ENCODE assay signal across 9 mouse cellular contexts in genomic region chr5:150079866-150080797, GRCm38 (mm10). TPM values are rescaled to one million over a fixed set of nuclear protein-coding genes. Genes with fewer than 3 reads are reported as not detected.
DNase-seq lines count a peak whose midpoint lies in the region; ATAC-seq and TF ChIP-seq lines count a peak whose summit lies in the region.
"Had no signal": no experiment of that assay in that cellular context is flagged by ENCODE, and none has a peak within 500 bp of the region (broad histone marks: within the 10 kb centered on the region; RNA-seq: fewer than 3 reads in every experiment).

No protein-coding gene starts in this region.

- H3K36me3 ChIP-seq in intestine, embryonic 14.5 days (ENCODE audit: control insufficient read depth, insufficient read depth, low read length), result no peaks in the 10 kb centered on the region
- no peaks in the 10 kb centered on the region for H3K36me3 ChIP-seq in intestine, postnatal 0 days (ENCODE audit: control insufficient read depth, insufficient read depth)
- H3K36me3 ChIP-seq in embryonic facial prominence, embryonic 11.5 days (replicated peaks; ENCODE audit: control insufficient read depth, insufficient read depth, low read depth, low read length), result no peaks in the 10 kb centered on the region
- no peaks in the 10 kb centered on the region for H3K36me3 ChIP-seq in limb, embryonic 10.5 days
- no peaks in the 10 kb centered on the region for H3K36me3 ChIP-seq in neural tube, embryonic 12.5 days

- 0 out of 2 replicates have a peak, but pooled peaks cover 2% of the 10 kb centered on the region for H3K9me3 ChIP-seq in intestine, embryonic 14.5 days (ENCODE audit: control insufficient read depth, low read length)
- H3K9me3 ChIP-seq in intestine, postnatal 0 days (ENCODE audit: control insufficient read depth), result no peaks in the 10 kb centered on the region
- H3K9me3 ChIP-seq in embryonic facial prominence, embryonic 11.5 days (replicated peaks; ENCODE audit: control insufficient read depth, low read length), result no peaks in the 10 kb centered on the region
- H3K9me3 ChIP-seq in limb, embryonic 10.5 days (replicated peaks), result no peaks in the 10 kb centered on the region
- H3K9me3 ChIP-seq in neural tube, embryonic 12.5 days, result no peaks in the 10 kb centered on the region

- no peaks in the 10 kb centered on the region for H3K27me3 ChIP-seq in intestine, embryonic 14.5 days (replicated peaks; ENCODE audit: control insufficient read depth, insufficient read depth, low read length)
- no peaks in the 10 kb centered on the region for H3K27me3 ChIP-seq in intestine, postnatal 0 days (replicated peaks; ENCODE audit: control insufficient read depth, insufficient read depth, low read length)
- H3K27me3 ChIP-seq in embryonic facial prominence, embryonic 11.5 days (ENCODE audit: control insufficient read depth, insufficient read depth, low read length), result no peaks in the 10 kb centered on the region
- H3K27me3 ChIP-seq in limb, embryonic 10.5 days (ENCODE audit: low read depth, poor library complexity, severe bottlenecking), result no peaks in the 10 kb centered on the region
- no peaks in the 10 kb centered on the region for H3K27me3 ChIP-seq in neural tube, embryonic 12.5 days (replicated peaks)
- H3K27me3 ChIP-seq: CH12.LX had no signal

- H3K4me1 ChIP-seq in intestine, embryonic 14.5 days (replicated peaks; ENCODE audit: control insufficient read depth, insufficient read depth, low read length), result 0 out of 2 replicates have a peak, but pooled peaks cover 5% of the 10 kb centered on the region
- no peaks in the 10 kb centered on the region for H3K4me1 ChIP-seq in intestine, postnatal 0 days (replicated peaks; ENCODE audit: control insufficient read depth, insufficient read depth, low read length)
- H3K4me1 ChIP-seq in embryonic facial prominence, embryonic 11.5 days (ENCODE audit: control insufficient read depth, insufficient read depth, low read length), result no peaks in the 10 kb centered on the region
- peaks cover 14% of the 10 kb centered on the region for H3K4me1 ChIP-seq in limb, embryonic 10.5 days
- peaks cover 13% of the 10 kb centered on the region for H3K4me1 ChIP-seq in neural tube, embryonic 12.5 days

- H3K27ac ChIP-seq in intestine, embryonic 14.5 days (ENCODE audit: low read depth), result no peak overlapping the region
- no peak overlapping the region for H3K27ac ChIP-seq in intestine, postnatal 0 days (ENCODE audit: low read depth, low read length)
- H3K27ac ChIP-seq in embryonic facial prominence, embryonic 11.5 days (replicated peaks; ENCODE audit: low read depth, low read length), result no peak overlapping the region
- peak overlapping the region; percentile 80 for H3K27ac ChIP-seq in limb, embryonic 10.5 days
- H3K27ac ChIP-seq in neural tube, embryonic 12.5 days, result no peak overlapping the region

- peak; percentile 53 for DNase-seq in intestine, embryonic 14.5 days (ENCODE audit: low spot score)
- DNase-seq in embryonic facial prominence, embryonic 11.5 days (ENCODE audit: low spot score), result peak; percentile 78
- DNase-seq in limb, embryonic 10.5 days (ENCODE audit: low spot score), result peak; percentile 46
- DNase-seq in left cerebral cortex, adult 8-10 months (ENCODE audit: low spot score in 2 of 2), result no peak
- no peak for DNase-seq in gastrocnemius, adult 18-20 months (ENCODE audit: low spot score)
- DNase-seq in T-cell, adult 2 months (ENCODE audit: low spot score), result no peak

- TF ChIP-seq CTCF in intestine, postnatal 0 days (IDR thresholded peaks at IDR 0.05; ENCODE audit: low read depth), result no peak

- peak overlapping the region; percentile 23 for H3K4me2 ChIP-seq in intestine, embryonic 14.5 days (ENCODE audit: low read length)
- H3K4me2 ChIP-seq in intestine, postnatal 0 days (replicated peaks; ENCODE audit: low read depth), result no peak overlapping the region
- no peak overlapping the region; the same call in 1 of the 2 replicates for H3K4me2 ChIP-seq in embryonic facial prominence, embryonic 11.5 days (ENCODE audit: low read depth, low read length)
- H3K4me2 ChIP-seq in neural tube, embryonic 12.5 days (replicated peaks), result peak overlapping the region; percentile 42

- WGBS in intestine, embryonic 14.5 days, result 26% methylated on average over 12 of the region's 12 CpGs
- 34% methylated on average over 12 of the region's 12 CpGs for WGBS in intestine, postnatal 0 days
- WGBS in embryonic facial prominence, embryonic 11.5 days, result 22% methylated on average over 12 of the region's 12 CpGs
- 26% methylated on average over 12 of the region's 12 CpGs for WGBS in limb, embryonic 10.5 days
- 16% methylated on average over 12 of the region's 12 CpGs for WGBS in neural tube, embryonic 12.5 days

- H3K9ac ChIP-seq in intestine, embryonic 14.5 days (ENCODE audit: low read length), result no peak overlapping the region
- no peak overlapping the region for H3K9ac ChIP-seq in intestine, postnatal 0 days (ENCODE audit: low read depth, low read length)
- H3K9ac ChIP-seq in embryonic facial prominence, embryonic 11.5 days (replicated peaks; ENCODE audit: low read length), result no peak overlapping the region; the same call in 1 of the 2 replicates
- H3K9ac ChIP-seq in neural tube, embryonic 12.5 days, result no peak overlapping the region

- peak; percentile 78; the same call in 1 of the 2 replicates for ATAC-seq in intestine, embryonic 14.5 days (replicated peaks; ENCODE audit: low FRiP score, low TSS enrichment, low read depth)
- ATAC-seq in intestine, postnatal 0 days, result no peak
- ATAC-seq in embryonic facial prominence, embryonic 11.5 days (replicated peaks; ENCODE audit: insufficient number of reproducible peaks, low FRiP score, low TSS enrichment, low read depth), result peak; percentile 85
- ATAC-seq in neural tube, embryonic 12.5 days (ENCODE audit: low FRiP score, low read depth), result peak; percentile 91

- H3K4me3 ChIP-seq in intestine, embryonic 14.5 days (ENCODE audit: low read depth, low read length), result no peak overlapping the region
- H3K4me3 ChIP-seq in intestine, postnatal 0 days (ENCODE audit: low read depth, low read length), result no peak overlapping the region
- no peak overlapping the region for H3K4me3 ChIP-seq in embryonic facial prominence, embryonic 11.5 days (ENCODE audit: low read depth, low read length)
- peak overlapping the region; percentile 22; the same call in 1 of the 2 replicates for H3K4me3 ChIP-seq in limb, embryonic 10.5 days
- no peak overlapping the region for H3K4me3 ChIP-seq in neural tube, embryonic 12.5 days

RNA-seq across cellular contexts. Expression of gene Fry, which starts 38.3 kb away (rescaled TPM):
- 11.6 and 11.9 TPM in 2 replicates for polyA plus RNA-seq in intestine, embryonic 14.5 days (2014; fragmentation: Nextera tagmentation; extraction: Ambion mirVana)
- polyA plus RNA-seq in intestine, postnatal 0 days (2015; fragmentation: Nextera tagmentation; extraction: Ambion mirVana), result 5.1 and 5.5 TPM in 2 replicates
- polyA plus RNA-seq in embryonic facial prominence, embryonic 11.5 days (2014; fragmentation: Nextera tagmentation; extraction: Ambion mirVana), result 6.5 and 8.2 TPM in 2 replicates
- polyA plus RNA-seq in limb, embryonic 10.5 days (2016; fragmentation: Nextera tagmentation; extraction: Ambion mirVana), result 3.2 and 3.3 TPM in 2 replicates
- 31.9 and 33.3 TPM in 2 replicates for polyA plus RNA-seq in neural tube, embryonic 12.5 days (2016; fragmentation: Nextera tagmentation; extraction: Ambion mirVana)
- 100 to 1,000 TPM; 162 to 210 (median 176) TPM for total RNA-seq in left cerebral cortex, adult 8-10 months (2022)
- total RNA-seq in gastrocnemius, adult 18-20 months (2021), result 10 to 100 TPM; 59.8 to 70.0 TPM

Comparison
In these comparisons a context has a peak if more than half of its experiments do, and no peak if none do; other contexts are left out.
1. H3K4me2 ChIP-seq: peak in intestine, embryonic 14.5 days (single experiment) and neural tube, embryonic 12.5 days (single experiment); none in intestine, postnatal 0 days (single experiment) and embryonic facial prominence, embryonic 11.5 days (single experiment).
2. DNase-seq: peak in intestine, embryonic 14.5 days (single experiment), embryonic facial prominence, embryonic 11.5 days (single experiment) and limb, embryonic 10.5 days (single experiment); none in left cerebral cortex, adult 8-10 months (0 of 2), gastrocnemius, adult 18-20 months (single experiment) and T-cell, adult 2 months (single experiment).